Mouse (Mus musculus) hindbrain, postnatal 0 days (tissue): ENCODE results near the gene Slc25a35. TPM values are rescaled to one million over a fixed set of nuclear protein-coding genes. Genes with fewer than 3 reads are reported as not detected.

Experiments
- ATAC-seq: fragments of 200-750 bp; cut with Nextera tagmentation; 2 replicates; pipeline ENCODE4 v1.8.0; 2017; ENCODE audit warnings: mild to moderate bottlenecking, moderate TSS enrichment, moderate library complexity
- DNase-seq: peaks from one replicate; pipeline ENCODE4 v3.0.0-alpha.2; 2015; ENCODE audit warnings: low spot score
- H3K27ac ChIP-seq: fragments of 300-500 bp; sonication (generic); 2 replicates; pipeline ENCODE4 v1.5.1; 2014; ENCODE audit warnings: mild to moderate bottlenecking
- H3K27me3 ChIP-seq: fragments of 300-500 bp; sonication (generic); 2 replicates; pipeline ENCODE4 v1.6.1; 2014; ENCODE audit warnings: low read length, mixed read lengths; ENCODE audit not compliant: insufficient read depth
- H3K36me3 ChIP-seq: fragments of 300-500 bp; sonication (generic); 2 replicates; pipeline ENCODE4 v1.6.1; 2014; ENCODE audit warnings: low read length, mixed read lengths; ENCODE audit not compliant: insufficient read depth
- H3K4me1 ChIP-seq: fragments of 300-500 bp; sonication (generic); 2 replicates; pipeline ENCODE4 v1.6.1; 2014; ENCODE audit warnings: antibody characterized with exemption, low read length, mixed read lengths; ENCODE audit not compliant: insufficient read depth
- H3K4me2 ChIP-seq: fragments of 300-500 bp; sonication (generic); 2 replicates; pipeline ENCODE4 v1.6.1; 2014; ENCODE audit warnings: low read depth, mild to moderate bottlenecking, low read length, moderate library complexity, mixed read lengths
- H3K4me3 ChIP-seq: fragments of 300-500 bp; sonication (generic); 2 replicates; pipeline ENCODE4 v1.5.1; 2014; ENCODE audit warnings: low read length
- H3K9ac ChIP-seq: fragments of 300-500 bp; sonication (generic); replicated peaks from 2 replicates; pipeline ENCODE4 v1.6.1; 2014; ENCODE audit warnings: mild to moderate bottlenecking, low read length, moderate library complexity, mixed read lengths
- H3K9me3 ChIP-seq: fragments of 300-500 bp; sonication (generic); 2 replicates; pipeline ENCODE4 v1.6.1; 2016; ENCODE audit warnings: low read length, mixed read lengths
- CTCF ChIP-seq: IDR thresholded peaks from 2 replicates; pipeline ENCODE4 v1.5.1; 2016; ENCODE audit warnings: antibody characterized with exemption, control low read depth, low read depth
- WGBS: fragments of 180-500 bp; shearing (Covaris S2); extraction: QIAGEN DNeasy Blood & Tissue Kit; methylation state at CpG from one replicate; pipeline ENCODE4 v1.1.7; 2014; 5-methylcytosine and 5-hydroxymethylcytosine counted together
- polyA plus RNA-seq: library from polyadenylated mRNA; unstranded; fragments of >200 nt; fragmentation: Nextera tagmentation; extraction: Ambion mirVana; gene quantifications from 2 replicates; pipeline ENCODE4 v1.2.1, GENCODE M21; 2015
- total RNA-seq: library from RNA; depleted of rRNA; stranded (reverse); fragments of >200 nt; gene quantifications from 2 replicates; pipeline ENCODE4 v1.2.3, GENCODE M21; 2014

Gene Slc25a35
- total and polyA plus RNA-seq, 2 experiments from 2014 or later = 2.0 to 2.3 TPM

DNA sequence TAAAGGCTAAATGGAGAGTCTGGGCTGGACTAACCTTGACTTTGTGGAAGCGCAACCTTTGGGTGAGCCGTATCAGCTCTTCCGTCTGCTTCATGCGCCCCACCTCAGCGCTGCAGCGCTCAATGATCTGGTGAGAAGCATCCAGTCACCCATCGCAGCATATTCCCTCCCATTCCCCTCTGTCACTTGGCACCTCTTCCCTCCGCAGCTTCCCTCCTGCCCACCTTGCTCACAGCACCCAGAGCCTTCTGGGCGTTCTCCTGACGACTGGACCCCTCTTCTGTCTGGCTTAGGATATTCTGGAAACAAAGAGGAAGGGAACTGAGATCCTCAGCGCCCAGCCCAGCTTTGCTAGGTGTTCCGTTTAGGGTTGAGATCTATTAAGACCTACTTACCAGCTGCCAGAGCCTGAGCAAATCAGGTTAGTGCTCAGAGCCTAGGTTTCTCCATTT, 20.4 kb upstream of the Slc25a35 start:
- Histone ChIP-seq H3K9ac (peak overlapping the region; percentile 55), H3K27ac (peak overlapping the region; percentile 86), H3K27me3 (no peaks in the 10 kb centered on the region), H3K4me3 (peak overlapping the region; percentile 34), H3K4me2 (peak overlapping the region; percentile 58), H3K9me3 (no peaks in the 10 kb centered on the region), H3K4me1 (no peaks in the 10 kb centered on the region), H3K36me3 (no peaks in the 10 kb centered on the region)
- 8% methylated on average over 12 of the region's 12 CpGs for WGBS
- peak; percentile 84 for DNase-seq
- TF ChIP-seq CTCF = no peak
- ATAC-seq = peak; percentile 93

DNA sequence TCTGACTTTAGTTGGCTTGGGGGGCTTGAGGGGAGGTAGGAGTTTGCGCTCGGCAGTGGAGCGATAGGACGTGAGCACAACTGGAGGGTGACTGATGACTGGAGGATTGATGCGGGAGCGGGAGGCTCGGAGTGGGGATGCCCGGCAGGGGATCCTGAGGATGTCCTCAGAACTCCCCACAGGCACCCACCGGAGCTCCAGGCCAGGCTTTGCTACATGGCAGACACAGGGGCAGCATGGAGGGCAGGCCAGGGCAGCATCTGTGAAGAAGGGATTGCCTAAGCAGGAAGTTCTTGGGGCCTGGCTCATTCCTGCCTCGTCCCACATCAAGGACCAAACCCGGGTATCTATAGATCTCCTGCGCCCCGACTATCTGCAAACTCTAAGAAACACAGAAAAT, 14.0 kb upstream of the Slc25a35 start:
- no peak for TF ChIP-seq CTCF

DNA sequence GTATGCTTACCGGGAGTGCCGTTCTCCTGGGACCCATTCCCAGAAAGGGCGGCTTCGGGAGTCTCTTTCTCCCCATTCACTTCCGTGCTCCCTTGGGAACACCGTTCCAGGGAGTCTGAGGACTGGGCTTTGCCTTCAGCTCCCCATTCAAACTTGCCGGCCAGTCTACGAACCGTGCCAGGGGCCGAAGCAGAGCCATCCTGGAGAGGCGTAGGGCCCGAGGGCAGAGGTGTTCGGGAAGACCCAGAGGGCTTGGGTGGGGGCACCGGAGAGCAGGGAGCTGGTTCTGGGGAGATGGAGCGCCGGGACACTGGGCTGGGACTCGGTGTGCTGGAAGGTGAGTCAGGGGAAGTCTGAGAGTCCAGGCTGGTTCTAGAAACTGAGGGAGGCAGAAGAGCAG, 13.5 kb upstream of the Slc25a35 start:
- Histone ChIP-seq H3K4me3 (peak overlapping the region; percentile 27), H3K4me1 (0 out of 2 replicates have a peak, but pooled peaks cover 4% of the 10 kb centered on the region), H3K27ac (no peak overlapping the region), H3K4me2 (peak overlapping the region; percentile 54), H3K27me3 (no peaks in the 10 kb centered on the region), H3K36me3 (no peaks in the 10 kb centered on the region), H3K9me3 (no peaks in the 10 kb centered on the region), H3K9ac (peak overlapping the region; percentile 28; the same call in 1 of the 2 replicates)
- ATAC-seq (no peak), DNase-seq (no peak)
- WGBS = 1% methylated on average over 17 of the region's 17 CpGs
- no peak for TF ChIP-seq CTCF

More for the DNA sequence above, 14.0 kb upstream of the Slc25a35 start:
- 8% methylated on average over 13 of the region's 13 CpGs for WGBS
- peak overlapping the region; percentile 54; the same call in 1 of the 2 replicates for H3K4me2 ChIP-seq
- ATAC-seq = no peak
- no peak overlapping the region for H3K4me3 ChIP-seq
- no peaks in the 10 kb centered on the region for H3K36me3 ChIP-seq
- 0 out of 2 replicates have a peak, but pooled peaks cover 4% of the 10 kb centered on the region for H3K4me1 ChIP-seq
- DNase-seq = no peak
- H3K9me3 ChIP-seq = no peaks in the 10 kb centered on the region
- H3K27me3 ChIP-seq = no peaks in the 10 kb centered on the region
- H3K9ac ChIP-seq = no peak overlapping the region
- H3K27ac ChIP-seq = no peak overlapping the region

DNA sequence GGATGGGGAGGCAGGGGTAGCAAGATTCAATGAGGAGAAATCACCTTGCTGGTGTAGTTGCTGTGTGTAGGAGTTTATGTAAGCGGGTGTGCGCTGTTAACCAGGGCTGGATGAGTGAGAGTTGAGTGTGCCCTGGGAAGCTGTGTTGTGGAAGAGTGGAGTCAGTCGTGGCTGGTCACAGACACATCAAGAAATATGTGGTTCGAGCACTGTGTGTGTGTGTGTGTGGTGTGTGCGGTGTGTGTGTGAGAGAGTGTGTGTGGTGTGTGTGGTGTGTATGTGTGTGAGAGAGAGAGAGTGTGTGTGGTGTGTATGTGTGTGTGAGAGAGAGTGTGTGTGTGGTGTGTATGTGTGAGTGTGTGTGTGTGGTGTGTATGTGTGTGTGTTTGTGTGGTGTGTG, 12.5 kb upstream of the Slc25a35 start:
- H3K36me3 ChIP-seq = no peaks in the 10 kb centered on the region
- no peak overlapping the region; the same call in 1 of the 2 replicates for H3K4me2 ChIP-seq
- no peaks in the 10 kb centered on the region for H3K9me3 ChIP-seq
- no peak overlapping the region for H3K27ac ChIP-seq
- WGBS = 66% methylated on average over 5 of the region's 5 CpGs
- H3K9ac ChIP-seq = no peak overlapping the region
- 0 out of 2 replicates have a peak, but pooled peaks cover 4% of the 10 kb centered on the region for H3K4me1 ChIP-seq
- no peak for TF ChIP-seq CTCF
- H3K27me3 ChIP-seq = no peaks in the 10 kb centered on the region
- DNase-seq (no peak), ATAC-seq (no peak)
- H3K4me3 ChIP-seq = no peak overlapping the region

DNA sequence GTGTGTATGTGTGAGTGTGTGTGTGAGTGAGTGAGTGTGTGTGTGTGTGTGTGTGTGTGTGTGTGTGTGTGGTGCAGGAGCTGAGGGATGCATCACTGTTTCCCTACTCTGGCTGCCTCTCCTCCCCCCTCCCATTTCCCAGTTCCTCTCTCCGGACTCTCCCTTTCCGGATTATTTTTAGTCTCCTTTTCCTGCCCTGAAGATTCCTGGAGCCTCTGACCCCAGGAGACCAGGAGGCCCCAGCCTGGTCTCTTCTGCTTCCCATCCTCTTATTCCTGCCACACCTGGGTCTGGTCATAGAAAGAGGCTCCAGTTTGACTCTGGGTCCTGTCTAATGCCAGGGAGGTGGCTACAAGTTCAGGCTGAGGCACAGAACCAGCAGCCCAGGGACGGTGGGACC, 11.8 kb upstream of the Slc25a35 start:
- 57% methylated on average over 3 of the region's 3 CpGs for whole genome bisulfite sequencing
- Histone ChIP-seq H3K9me3 (no peaks in the 10 kb centered on the region), H3K36me3 (no peaks in the 10 kb centered on the region), H3K4me3 (no peak overlapping the region), H3K27ac (no peak overlapping the region), H3K9ac (no peak overlapping the region), H3K27me3 (no peaks in the 10 kb centered on the region), H3K4me1 (0 out of 2 replicates have a peak, but pooled peaks cover 4% of the 10 kb centered on the region), H3K4me2 (0 out of 2 replicates have a peak overlapping the region, but pooled peaks have one; percentile 25)
- no peak for TF ChIP-seq CTCF
- ATAC-seq (no peak), DNase-seq (no peak)

DNA sequence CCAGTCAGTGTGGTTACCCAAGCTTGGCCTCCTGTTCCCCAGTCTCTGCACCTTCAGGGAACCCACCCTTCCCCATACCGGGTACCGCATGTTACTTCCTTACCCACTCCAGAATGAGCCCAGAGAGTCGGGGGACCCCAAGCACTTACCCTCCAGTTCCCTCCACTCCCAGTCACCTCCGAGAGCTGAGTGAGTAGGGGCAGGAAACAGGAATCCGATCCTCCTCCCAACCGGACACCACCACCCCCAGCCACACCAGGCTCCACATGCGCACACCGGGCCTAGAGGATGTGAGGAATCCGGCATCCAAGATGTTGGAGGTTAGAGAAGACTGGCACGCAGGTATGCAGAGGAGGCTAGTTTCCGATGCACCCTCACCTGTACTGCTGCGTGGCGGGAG, 11.2 kb upstream of the Slc25a35 start:
- WGBS = 30% methylated on average over 13 of the region's 13 CpGs
- Histone ChIP-seq H3K4me1 (0 out of 2 replicates have a peak, but pooled peaks cover 4% of the 10 kb centered on the region), H3K9ac (no peak overlapping the region), H3K27ac (no peak overlapping the region), H3K4me2 (peak overlapping the region; percentile 25; the same call in 1 of the 2 replicates), H3K36me3 (no peaks in the 10 kb centered on the region), H3K9me3 (no peaks in the 10 kb centered on the region), H3K4me3 (no peak overlapping the region), H3K27me3 (no peaks in the 10 kb centered on the region)
- DNase-seq = no peak
- no peak for ATAC-seq
- no peak for TF ChIP-seq CTCF

DNA sequence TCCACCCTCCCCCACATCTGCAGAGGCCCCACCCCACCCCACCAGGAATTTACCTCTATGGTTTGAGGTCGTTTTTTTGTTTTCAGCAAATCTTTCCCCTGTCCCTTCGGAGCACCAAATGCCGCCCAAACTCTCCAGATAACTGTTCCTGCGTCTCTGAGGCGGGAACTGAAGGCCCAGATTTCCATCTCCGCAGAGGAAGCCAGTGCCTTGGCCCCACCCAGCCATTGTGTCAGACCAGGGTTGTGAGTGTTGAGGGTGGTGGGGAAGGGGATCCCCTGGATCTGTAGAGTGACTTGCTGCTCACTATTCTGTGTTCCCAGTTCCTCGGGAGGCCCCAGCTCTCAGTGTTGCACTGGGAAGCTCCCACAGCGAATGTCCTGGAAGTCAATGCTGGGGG, 10.6 kb upstream of the Slc25a35 start, which contains the start of gene Arhgef15:
Arhgef15 (minus strand) TSS at position 173 of the 400 bp plus-strand sequence.
- no peak for TF ChIP-seq CTCF
- ATAC-seq (no peak), DNase-seq (no peak)
- Histone ChIP-seq H3K9me3 (no peaks in the 10 kb centered on the region), H3K9ac (no peak within 1 kb of the TSS), H3K4me1 (0 out of 2 replicates have a peak, but pooled peaks cover 4% of the 10 kb centered on the region), H3K4me2 (peak within 1 kb of the TSS; percentile 25; the same call in 1 of the 2 replicates), H3K4me3 (no peak within 1 kb of the TSS), H3K36me3 (no peaks in the 10 kb centered on the region), H3K27ac (no peak within 1 kb of the TSS), H3K27me3 (no peaks in the 10 kb centered on the region)
- WGBS = 35% methylated on average over 8 of the region's 8 CpGs
